Mouse (Mus musculus): Measurements from ENCODE around the gene Ly6g6d.

The Ly6g6d gene

DNA sequence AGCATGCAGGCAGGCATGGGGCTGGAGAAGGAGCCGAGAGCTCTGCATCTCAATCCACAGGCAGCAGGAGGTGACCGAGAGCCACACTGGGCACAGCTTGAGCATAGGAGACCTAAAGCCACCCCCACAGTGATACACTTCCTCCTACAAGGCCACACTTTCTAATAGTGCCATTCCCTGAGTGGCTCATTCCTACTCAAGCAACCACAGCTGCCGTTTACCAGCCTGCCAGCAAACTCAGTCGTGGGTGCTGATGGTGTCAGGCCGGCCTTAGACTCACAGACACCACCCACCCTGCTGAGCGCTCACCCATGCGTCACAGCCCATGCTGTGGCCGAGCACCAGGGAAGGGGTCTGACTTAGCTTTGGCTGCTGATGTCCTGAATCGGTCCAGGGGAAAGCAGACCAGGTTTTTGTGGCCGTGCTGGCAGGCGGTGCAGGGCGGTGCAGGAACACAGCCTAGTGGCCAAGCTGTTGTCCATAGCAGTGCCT lies 19.3 kb upstream of the Ly6g6d start:
- no peak for DNase-seq (ENCODE audit: low read depth, low spot score)

DNA sequence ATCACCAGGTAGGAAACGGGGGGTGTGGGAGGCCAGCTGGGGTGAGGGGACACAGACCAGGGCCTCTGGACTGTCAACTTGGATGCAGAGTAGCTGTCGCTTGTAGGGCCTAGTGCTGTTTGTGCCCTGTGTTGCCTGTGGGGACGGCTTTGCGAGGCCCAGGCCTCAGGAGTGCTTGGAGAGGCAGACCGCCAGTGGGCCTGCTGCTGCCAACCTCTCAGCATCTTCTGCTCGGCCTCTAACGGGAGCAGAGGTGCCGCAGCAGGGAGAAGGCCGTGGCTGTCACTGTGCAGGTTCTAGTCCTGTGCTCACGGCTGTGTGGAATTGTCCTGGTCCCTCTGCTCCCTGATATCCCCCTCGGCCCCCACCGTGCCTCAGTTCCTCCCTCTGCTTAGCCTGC lies 18.7 kb upstream of the Ly6g6d start:
- DNase-seq (ENCODE audit: low read depth, low spot score), result no peak

DNA sequence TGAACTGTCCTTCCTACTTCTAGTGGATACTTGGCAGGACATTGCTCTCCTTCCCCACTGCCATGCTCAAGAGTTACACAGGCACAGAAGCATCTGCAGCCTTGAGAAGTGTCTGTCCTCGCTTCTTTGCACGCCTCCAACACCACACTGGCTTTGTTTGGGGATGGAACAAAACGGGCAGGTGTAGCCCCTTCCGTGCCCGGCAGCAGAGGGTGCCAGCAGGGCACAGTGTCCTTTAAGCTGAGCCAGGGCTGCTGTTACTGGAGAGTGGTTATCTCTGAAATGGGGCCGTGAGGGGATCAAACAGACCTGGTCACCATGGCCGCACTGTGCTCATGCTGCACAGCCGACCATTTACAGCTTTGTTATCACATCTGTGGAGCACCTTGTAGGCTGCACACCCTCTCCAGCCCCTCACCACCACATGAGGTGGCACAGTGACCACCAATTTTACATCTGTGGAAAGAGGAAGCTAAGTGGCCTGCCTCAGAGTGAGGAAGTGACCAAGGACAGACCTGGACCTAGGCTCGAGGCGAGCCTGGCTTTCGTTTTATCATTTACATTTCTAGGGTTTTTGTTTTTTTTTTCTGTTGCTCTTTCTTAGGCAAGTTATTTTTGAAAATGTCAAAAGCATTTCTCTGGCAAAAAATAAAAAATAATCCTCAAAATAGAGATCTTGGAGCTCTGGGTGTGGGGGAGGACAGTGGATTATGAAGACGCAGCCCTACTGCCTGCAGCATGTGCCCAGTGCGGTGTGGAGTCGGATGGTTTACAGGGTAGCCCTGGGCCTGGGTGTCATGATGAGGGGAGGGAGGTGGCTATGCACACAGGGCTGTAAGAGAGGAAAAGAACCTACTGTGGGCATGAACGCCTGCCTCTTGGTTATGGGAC lies 16.9 kb upstream of the Ly6g6d start:
- no peak for DNase-seq (ENCODE audit: low read depth, low spot score)

DNA sequence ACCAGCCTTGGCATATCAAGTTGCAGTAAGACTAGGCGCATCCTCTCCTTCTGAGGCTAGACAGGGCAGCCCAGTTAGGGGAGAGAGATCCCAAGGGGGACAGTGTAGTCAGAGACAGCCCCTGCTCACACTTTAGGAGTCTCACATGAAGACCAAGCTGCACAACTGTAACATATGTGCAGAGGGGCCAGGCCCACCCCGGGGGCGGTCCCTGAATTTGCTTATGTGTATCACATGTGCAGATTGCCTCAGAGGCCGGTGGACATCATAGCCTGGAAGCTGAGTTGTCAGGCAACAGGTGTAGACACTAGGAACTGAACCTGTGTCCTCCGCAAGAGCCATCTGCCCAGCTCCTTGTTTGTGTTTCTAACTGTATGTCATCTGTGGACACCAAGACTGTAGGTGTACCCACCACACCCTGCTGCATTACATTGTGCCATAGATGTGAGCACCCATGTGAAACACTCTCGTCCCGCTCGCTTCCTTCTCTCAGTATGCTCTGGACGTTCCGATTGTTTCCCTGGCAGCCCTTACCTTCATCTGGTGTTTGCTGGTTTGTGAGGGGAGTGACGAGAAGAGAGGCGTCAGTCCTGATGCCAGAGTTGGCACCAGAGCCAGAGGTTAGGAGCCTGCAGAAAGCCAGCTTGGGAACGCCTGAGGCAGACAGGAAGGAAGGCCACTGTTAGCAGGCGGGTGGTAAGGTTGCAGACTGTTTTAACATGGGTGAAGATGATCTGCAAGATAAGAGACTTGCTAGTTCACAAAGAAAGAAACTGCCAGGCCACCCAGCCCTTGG lies 14.7 kb upstream of the Ly6g6d start:
- DNase-seq (ENCODE audit: low read depth, low spot score), result no peak

DNA sequence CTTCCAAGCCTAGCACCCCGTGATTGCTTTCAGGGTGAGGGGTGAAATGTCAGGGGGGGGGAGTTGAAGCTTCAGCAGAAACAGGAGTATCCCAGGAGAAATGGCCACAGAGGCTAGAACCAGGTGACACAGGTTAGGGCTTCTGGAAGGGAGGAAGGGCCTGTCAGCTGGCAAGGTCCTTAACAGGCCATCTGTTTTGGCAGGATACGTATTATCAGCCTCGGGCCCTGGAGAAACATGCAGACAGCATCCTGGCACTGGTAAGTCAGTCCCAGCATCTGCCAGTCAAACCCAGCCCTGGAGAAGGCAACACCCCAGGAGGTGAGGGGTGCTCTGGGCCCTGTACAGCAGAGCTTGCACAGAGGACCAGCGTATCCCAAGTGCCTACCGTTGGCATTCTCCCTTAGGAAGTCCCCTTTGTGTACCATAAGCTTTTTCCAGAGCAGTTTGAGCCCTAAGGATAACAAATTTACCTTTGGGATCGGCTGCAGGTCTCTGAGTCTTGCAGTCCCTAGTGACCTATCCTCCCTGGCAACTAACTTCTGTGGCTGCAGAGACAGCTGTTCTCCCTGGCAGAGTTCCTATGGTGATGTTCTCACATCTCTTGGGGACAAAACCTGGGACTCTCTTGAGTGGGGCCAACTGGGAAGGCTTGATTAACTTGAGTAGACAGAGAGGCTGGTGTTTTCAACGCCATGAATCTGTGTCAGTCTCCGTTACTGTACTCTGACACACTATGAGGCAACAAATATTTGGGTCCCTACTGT lies 12.5 kb upstream of the Ly6g6d start:
- no peak for DNase-seq (ENCODE audit: low read depth, low spot score)

DNA sequence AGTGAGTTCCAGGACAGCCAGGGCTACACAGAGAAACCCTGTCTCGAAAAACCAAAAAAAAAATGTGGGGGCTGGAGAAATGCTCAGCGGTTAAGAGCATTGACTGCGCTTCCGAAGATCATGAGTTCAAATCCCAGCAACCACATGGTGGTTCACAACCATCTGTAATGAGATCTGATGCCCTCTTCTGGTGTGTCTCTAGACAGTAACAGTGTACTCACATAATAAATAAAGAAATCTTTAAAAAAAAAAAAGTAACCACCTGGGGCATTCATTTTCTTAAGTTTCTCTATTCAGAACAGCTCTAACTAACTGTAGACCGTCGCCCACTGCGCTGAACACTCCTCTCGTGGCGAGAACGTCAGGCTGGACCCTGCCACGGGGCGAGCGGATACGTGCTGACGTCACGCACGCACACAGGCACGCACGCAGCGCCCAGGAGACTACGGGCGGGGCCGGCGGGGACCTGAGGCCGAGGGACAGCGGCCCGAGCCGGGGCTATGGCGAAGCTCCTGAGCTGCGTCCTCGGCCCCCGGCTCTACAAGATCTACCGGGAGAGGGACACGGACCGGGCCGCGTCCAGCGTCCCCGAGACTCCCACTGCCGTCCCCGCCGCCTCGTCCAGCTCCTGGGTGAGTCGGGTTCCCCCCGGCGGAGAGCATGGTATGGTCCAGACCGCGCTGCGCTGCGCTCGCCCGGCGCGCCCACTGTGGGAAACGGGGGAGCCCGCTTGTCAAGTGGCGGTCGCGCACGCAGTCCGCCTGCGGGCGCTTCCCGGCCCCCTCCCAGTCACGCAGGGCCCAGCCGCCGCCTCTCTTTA lies 11.2 kb upstream of the Ly6g6d start, which contains the start of gene Abhd16a:
TSS of gene Abhd16a (plus strand) at position 439 of the 820 bp plus-strand sequence.
- DNase-seq (ENCODE audit: low read depth, low spot score), result peak; percentile 91

DNA sequence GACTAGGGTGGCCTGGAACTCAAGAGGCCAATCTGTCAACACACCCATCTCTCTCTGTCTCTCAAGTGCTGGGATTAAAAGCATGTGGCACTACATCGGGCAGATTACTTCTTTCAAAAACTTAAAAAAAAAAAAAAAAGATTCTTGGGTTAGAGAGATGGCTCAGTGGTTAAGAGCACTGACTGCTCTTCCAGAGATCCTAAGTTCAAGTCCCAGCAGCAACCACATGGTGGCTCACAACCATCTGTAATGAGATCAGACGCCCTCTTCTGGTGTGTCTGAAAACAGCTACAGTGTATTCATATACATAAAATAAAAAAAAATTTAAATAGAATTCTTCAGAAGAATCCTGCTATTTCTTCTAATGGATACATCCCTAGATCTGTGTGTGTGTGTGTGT lies 10.3 kb upstream of the Ly6g6d start:
- no peak for DNase-seq (ENCODE audit: low read depth, low spot score)

DNA sequence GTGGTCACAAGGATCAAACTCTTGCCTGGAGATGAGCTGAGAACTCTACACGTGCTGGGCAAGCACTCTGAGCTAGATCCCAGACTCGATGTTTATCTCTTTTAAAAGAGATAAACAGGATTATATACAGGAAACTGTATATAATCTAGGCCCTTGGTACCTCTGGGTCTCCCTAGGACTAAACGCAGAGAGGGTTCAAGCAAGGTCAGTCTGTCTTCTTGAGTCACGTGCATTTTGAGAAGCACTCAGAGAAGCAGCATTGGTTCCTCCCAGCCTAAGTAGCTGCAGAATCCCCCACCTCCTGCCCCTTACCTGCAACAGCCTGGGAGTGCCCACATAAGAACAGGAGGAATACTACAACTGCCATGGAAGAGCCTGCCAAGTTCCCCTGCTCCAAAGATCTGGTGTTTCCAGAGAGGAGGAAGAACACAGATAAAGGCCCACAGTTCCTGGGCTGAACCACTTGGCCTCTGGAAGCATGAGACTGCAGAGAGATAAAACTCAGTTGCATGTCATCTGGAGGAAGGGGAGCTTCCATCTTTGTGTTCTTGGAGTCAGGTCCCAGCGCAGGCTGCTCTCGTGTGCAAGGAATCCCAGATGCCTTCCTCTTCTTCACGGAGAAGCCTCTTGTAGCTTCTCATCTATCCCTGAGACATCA lies 7.5 kb upstream of the Ly6g6d start, which contains the start of gene Ly6g6f:
TSS of gene Ly6g6f (minus strand) at position 403 of the 658 bp plus-strand sequence.
- DNase-seq (ENCODE audit: low read depth, low spot score), result no peak

DNA sequence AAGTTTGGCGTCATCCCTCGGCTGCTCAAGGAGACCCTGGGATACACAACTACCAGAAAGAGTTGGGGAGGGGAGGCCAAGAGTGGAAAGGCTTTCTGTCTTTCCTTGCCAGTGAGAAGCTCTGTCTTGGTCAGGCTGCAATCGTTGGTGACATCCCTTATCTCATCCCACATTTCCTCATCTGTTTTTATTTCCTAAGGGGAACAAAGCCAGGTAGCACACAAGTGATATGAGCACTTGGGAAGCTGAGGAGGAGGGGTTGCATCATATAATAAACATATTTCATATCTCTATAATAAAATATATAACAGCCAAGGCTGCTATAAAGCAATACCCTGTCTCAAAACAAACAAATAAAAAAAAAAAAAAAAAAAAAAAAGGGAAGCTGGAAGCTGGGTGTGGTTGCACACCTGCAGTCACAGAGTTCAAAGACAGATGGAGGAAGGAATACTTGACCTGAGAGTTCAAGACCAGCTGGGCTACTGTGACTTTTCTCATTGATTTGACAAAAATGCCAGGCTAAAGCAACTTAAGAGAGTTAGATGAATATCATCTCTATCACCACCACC lies 6.1 kb upstream of the Ly6g6d start:
- DNase-seq (ENCODE audit: low read depth, low spot score), result no peak

DNA sequence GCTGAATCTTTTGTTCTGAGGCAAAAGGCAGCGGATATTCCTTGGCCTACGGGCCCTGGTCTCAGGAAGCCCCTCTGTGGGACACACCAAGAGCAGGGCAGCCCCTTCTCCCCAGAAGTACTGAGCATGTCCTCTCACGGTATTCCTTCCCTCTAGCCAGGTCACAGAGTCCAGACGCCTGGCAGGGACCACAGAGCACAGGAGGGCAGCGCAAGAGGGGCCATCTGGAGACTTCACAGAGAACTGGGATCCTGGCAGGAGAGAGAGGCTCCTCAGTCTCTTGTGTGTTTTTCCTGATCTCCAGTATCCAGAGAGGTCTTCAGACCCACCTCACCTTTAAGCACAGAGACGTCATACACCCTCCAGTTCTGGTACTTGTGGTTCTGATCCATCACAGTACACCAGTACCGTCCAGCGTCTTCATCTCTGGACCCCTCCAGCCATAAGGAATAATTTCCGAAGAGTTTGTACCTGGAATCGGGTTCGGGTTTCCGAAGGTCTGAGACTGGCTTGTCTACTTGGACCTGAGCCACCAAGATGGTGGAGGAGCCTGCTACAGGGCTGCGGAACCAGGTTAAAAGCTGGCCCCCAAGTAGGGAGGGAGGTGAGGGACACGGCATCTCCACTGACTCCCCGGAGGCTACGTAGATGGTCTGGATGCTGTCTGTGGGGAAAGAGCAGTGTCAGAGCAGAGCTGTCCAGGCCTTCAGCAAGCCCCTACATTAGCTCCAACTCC lies 5.1 kb upstream of the Ly6g6d start:
- DNase-seq (ENCODE audit: low read depth, low spot score), result no peak

DNA sequence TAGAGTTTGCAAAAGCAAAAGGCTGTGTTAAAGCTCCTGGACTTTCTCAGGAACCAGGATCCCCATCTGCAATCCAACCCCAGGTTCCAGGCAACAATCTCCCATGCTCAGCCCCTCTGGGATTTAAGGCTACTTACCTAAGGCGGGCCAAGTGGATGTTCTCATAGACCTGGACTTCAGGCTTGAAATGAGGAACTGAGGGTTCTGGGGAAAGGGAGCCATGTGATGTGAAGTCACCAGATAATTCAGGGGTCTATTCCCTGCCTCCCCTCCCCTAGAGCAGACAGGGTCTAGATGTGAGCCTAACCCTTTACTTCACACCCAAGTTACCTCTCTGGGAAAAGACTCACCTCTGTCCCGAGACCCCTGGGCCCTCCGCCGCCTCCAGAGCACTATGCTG lies 2.8 kb upstream of the Ly6g6d start:
- DNase-seq (ENCODE audit: low read depth, low spot score), result no peak

DNA sequence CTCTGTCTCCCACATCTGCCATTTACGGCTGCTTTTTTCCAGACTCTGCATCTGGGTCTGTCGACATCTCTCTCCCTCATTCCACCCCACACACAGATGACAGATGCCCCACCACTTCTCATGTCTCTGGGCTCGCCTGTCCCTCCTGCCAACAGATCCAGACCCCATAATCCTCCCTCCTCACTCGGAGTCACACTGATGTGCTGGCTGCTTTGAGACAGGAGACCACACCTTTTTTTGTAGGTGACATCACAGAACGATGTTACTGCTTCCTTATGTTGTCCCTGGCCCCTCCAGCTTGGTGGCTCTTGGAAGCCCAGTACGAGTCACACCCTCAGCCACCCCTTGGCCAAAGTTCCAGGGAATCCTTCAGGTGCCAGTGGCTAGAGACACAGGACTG lies 2.4 kb upstream of the Ly6g6d start:
- DNase-seq (ENCODE audit: low read depth, low spot score), result no peak

DNA sequence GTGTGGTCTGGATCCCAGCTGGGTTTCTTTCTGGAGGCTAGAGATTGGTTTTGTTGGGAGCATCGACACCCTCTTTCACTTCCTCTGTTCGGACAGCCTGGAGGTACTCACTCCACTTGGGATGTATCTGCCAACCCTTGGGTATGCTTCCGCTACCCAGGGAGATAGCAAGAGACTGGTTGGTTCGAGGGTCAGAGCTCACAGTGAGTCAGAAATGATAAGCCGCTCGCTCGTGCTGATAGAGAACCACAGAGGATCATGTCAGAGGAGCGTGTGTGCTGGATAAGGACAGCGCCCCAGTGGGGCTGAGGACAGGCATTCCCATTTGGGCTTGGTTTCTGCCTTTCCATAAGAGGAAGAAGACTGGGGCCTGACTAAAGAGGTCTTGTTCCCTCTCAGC lies 1.9 kb upstream of the Ly6g6d start:
- no peak for DNase-seq (ENCODE audit: low read depth, low spot score)

DNA sequence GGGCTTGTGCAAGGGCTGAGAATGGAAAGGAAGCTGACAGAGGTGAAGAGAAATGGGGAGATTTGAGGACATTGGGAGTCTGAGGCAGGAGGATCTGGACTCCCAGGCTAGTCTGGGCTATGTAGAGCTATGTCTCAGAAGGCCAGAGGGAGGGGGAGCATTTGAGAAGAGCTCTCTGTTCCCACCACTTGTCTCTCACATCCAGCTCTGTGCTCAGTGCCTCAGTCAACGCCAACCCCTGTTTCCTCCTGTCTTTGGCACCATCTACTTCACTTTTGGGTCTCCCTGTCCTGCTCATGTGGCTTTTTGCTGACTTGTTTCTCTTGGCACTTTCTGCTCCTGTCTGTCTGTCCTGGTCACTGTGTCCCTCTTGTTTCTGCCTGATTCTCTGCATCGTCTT lies 580 bp downstream of the Ly6g6d start:
- no peak for DNase-seq (ENCODE audit: low read depth, low spot score)

DNA sequence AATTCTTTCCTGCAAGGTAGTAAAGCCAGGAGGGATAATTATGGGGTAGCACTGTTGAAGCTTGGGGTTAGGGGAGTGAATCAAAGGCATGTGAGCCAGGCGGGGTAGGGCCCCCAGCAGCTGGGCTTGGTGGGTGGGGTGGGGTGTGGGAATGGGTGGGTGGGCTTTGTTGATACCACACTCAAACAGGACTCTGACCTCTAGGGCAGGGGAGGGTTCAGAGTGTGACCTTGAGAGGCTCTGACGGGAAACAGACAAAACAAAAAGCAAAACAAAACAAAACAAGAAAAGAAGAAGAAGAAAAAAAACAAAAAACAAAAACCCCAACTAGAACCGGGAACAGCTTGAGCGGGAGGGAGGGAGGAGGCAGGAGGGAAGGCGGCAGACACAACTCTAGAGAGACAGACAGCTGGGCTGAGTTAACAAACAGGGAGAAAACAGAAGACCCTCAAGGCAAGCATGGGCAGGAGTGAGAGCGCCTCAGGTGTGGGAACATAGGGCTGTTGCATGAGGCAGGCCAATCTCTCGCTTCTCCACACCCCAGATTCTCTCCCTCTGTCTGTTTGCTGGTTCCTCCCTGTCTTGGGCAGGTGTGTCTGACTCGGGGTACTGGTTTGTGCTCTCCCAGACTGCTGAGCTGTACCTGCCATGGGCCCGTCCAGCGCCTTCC lies 1.2 kb downstream of the Ly6g6d start, which contains the start of gene Ly6g6e:
TSS of gene Ly6g6e (plus strand) at position 396 of the 670 bp plus-strand sequence.
- DNase-seq (ENCODE audit: low read depth, low spot score), result no peak

DNA sequence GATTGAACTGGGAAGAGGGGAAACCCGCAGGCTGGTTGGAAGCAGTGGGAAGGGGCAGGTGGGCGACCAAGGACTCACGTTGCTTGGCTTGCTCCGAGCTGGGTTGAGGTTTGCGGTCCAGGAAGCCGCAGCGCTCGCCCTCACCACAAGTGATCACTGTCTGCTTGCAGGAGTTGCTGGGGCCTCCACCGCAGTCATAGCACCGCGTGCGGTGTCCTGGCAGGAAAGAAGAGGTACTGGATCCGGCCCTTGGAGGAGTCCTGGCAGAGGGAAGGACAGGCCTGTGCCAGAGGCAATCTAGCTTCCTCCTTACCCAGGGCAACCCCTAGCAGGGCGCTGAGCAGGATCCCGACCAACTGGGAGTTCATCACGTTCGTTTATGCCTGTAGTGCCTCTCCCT lies 3.8 kb downstream of the Ly6g6d start:
- DNase-seq (ENCODE audit: low read depth, low spot score), result no peak

DNA sequence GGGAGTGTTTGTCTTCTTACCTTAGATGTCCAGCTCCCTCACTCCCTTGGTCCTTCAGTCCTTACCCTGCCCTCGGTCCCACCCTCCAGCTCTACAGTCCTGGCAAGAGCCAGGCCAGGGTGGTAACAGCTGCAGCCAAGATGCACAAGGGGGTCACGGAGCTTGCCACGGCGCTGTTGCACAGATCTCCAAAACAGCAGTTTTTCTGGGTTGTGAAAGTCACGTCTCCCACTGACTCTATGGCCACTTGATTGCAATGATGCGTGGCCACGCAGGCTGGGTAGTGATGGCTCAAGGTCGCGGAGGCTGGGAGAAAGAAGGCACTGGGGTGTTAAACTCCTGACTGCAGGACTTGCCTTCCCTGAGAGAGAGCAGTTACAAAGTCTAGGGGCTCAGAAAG lies 6.4 kb downstream of the Ly6g6d start:
- no peak for DNase-seq (ENCODE audit: low read depth, low spot score)

DNA sequence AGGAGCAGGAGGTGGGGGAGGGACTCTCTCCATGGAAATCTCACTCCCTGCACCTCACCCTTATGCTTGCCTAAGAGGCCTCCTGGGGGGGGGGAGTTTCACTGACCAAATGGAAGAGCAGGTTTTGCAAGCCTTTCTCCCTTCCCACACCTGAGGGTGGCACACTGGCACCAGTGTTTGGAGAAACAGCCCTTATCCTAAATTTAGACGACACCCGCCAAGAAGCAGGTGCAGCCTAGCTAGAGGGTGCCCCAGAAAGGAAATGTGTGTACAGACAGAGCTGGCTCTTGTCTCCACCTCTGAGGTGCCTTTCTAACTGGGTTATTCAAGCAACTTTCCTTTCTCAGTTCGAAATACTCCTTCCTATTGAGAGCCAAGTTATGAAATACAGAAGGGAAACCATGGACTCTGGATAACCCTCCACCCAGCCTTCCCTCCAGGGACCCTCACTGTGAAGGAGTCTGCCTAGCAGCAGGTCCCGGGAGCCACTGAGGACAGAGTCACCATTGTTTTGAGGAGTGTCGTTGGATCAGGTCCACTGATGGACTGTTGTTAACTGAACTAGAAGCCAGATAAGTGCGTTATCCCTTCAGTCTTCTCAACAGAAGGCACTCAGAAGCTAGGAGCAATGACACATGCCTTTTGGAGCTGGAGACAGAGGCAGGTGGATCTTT lies 7.2 kb downstream of the Ly6g6d start:
- no peak for DNase-seq (ENCODE audit: low read depth, low spot score)
